Mouse (Mus musculus) liver, embryonic 14.5 days (tissue): ENCODE data around the gene Casp9.

Experiments used
- CTCF ChIP-seq: IDR thresholded peaks from 2 replicates; pipeline ENCODE4 v1.5.1; 2016; ENCODE audit warnings: antibody characterized with exemption, low read depth, control low read depth
- EP300 ChIP-seq: IDR thresholded peaks from 2 replicates; pipeline ENCODE4 v1.6.1; 2016; ENCODE audit warnings: antibody characterized with exemption, low read depth

DNA sequence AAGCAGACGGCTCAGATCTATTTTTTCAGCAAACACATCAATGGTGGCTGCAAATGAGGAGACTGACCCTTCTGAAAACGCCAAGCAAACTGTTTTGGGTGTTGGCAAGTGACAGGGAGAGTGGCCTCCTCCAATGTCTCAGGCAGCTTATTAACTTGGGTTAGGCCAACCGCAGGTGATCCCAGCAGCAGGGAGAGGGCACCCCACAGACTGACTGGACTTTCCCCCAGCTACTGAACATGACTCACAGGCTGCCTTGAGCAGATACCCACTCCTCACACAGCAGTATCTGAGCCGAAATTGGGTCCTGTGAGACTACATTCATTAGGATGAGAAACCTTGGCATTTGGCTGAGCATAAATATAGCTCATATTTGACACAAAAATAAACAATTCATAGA lies 32.5 kb upstream of the Casp9 start:
- TF ChIP-seq CTCF (no peak), EP300 (no peak)
